ENCODE assay signal across 13 mouse cellular contexts in genomic region chr11:115752653-115753052, GRCm38 (mm10). TPM values are rescaled to one million over a fixed set of nuclear protein-coding genes. Genes with fewer than 3 reads are reported as not detected.
DNase-seq lines count a peak whose midpoint lies in the region; ATAC-seq and TF ChIP-seq lines count a peak whose summit lies in the region.
"Had no signal": no experiment of that assay in that cellular context is flagged by ENCODE, and none has a peak within 500 bp of the region (broad histone marks: within the 10 kb centered on the region; RNA-seq: fewer than 3 reads in every experiment).

No protein-coding gene starts in this region.

- H3K9ac ChIP-seq in hindbrain, embryonic 12.5 days: no peak overlapping the region
- H3K9ac ChIP-seq in hindbrain, postnatal 0 days (replicated peaks; ENCODE audit: low read length): no peak overlapping the region
- no peak overlapping the region for H3K9ac ChIP-seq in midbrain, embryonic 11.5 days (ENCODE audit: low read length)
- H3K9ac ChIP-seq in midbrain, embryonic 15.5 days: no peak overlapping the region
- H3K9ac ChIP-seq in forebrain, embryonic 16.5 days (replicated peaks; ENCODE audit: low read depth, low read length): no peak overlapping the region
- no peak overlapping the region for H3K9ac ChIP-seq in midbrain, embryonic 14.5 days (replicated peaks; ENCODE audit: low read length)
- H3K9ac ChIP-seq: liver, embryonic 13.5 days had no signal

- ATAC-seq in hindbrain, embryonic 12.5 days (ENCODE audit: low FRiP score): peak; percentile 61
- ATAC-seq in hindbrain, postnatal 0 days: no peak
- ATAC-seq in midbrain, embryonic 11.5 days (ENCODE audit: low FRiP score): no peak
- ATAC-seq in midbrain, embryonic 15.5 days (replicated peaks): no peak
- ATAC-seq in forebrain, embryonic 16.5 days: peak; percentile 71
- ATAC-seq in midbrain, embryonic 14.5 days (ENCODE audit: low FRiP score, low TSS enrichment): no peak
- ATAC-seq: CD4-positive, CD25-positive, alpha-beta regulatory T cell, adult 4 months had no signal

- WGBS in hindbrain, embryonic 12.5 days: 37% methylated on average over 7 of the region's 7 CpGs
- WGBS in hindbrain, postnatal 0 days: 19% methylated on average over 7 of the region's 7 CpGs
- WGBS in midbrain, embryonic 11.5 days: 47% methylated on average over 7 of the region's 7 CpGs
- 30% methylated on average over 7 of the region's 7 CpGs for WGBS in midbrain, embryonic 15.5 days
- WGBS in forebrain, embryonic 16.5 days: 33% methylated on average over 7 of the region's 7 CpGs
- 19% methylated on average over 7 of the region's 7 CpGs for WGBS in midbrain, embryonic 14.5 days

- no peak overlapping the region for H3K4me3 ChIP-seq in hindbrain, embryonic 12.5 days
- no peak overlapping the region for H3K4me3 ChIP-seq in hindbrain, postnatal 0 days (ENCODE audit: low read length)
- no peak overlapping the region for H3K4me3 ChIP-seq in midbrain, embryonic 11.5 days (ENCODE audit: low read depth, low read length)
- H3K4me3 ChIP-seq in midbrain, embryonic 15.5 days: no peak overlapping the region
- H3K4me3 ChIP-seq in forebrain, embryonic 16.5 days (replicated peaks; ENCODE audit: low read length): no peak overlapping the region
- H3K4me3 ChIP-seq in midbrain, embryonic 14.5 days (replicated peaks; ENCODE audit: low read depth, low read length): no peak overlapping the region
- H3K4me3 ChIP-seq: liver, embryonic 13.5 days; megakaryocyte, embryonic 14.5 days had no signal

- TF ChIP-seq CTCF in hindbrain, postnatal 0 days (IDR thresholded peaks at IDR 0.05; ENCODE audit: low read depth): no peak

- H3K36me3 ChIP-seq in hindbrain, embryonic 12.5 days: no peaks in the 10 kb centered on the region
- no peaks in the 10 kb centered on the region for H3K36me3 ChIP-seq in hindbrain, postnatal 0 days (ENCODE audit: insufficient read depth, low read length)
- H3K36me3 ChIP-seq in midbrain, embryonic 11.5 days (ENCODE audit: control insufficient read depth, insufficient read depth, low read length): no peaks in the 10 kb centered on the region
- H3K36me3 ChIP-seq in midbrain, embryonic 15.5 days (replicated peaks): no peaks in the 10 kb centered on the region
- no peaks in the 10 kb centered on the region for H3K36me3 ChIP-seq in forebrain, embryonic 16.5 days (ENCODE audit: control insufficient read depth, insufficient read depth)
- H3K36me3 ChIP-seq in midbrain, embryonic 14.5 days (ENCODE audit: control insufficient read depth, insufficient read depth, low read length): no peaks in the 10 kb centered on the region
- H3K36me3 ChIP-seq: liver, embryonic 13.5 days had no signal

- H3K4me1 ChIP-seq in hindbrain, embryonic 12.5 days: 0 out of 2 replicates have a peak, but pooled peaks cover 7% of the 10 kb centered on the region
- H3K4me1 ChIP-seq in hindbrain, postnatal 0 days (ENCODE audit: insufficient read depth, low read length): no peaks in the 10 kb centered on the region
- 0 out of 2 replicates have a peak, but pooled peaks cover 2% of the 10 kb centered on the region for H3K4me1 ChIP-seq in midbrain, embryonic 11.5 days (ENCODE audit: control insufficient read depth, insufficient read depth, low read length)
- peaks cover 4% of the 10 kb centered on the region for H3K4me1 ChIP-seq in midbrain, embryonic 15.5 days
- peaks cover 4% of the 10 kb centered on the region; the same call in 1 of the 2 replicates for H3K4me1 ChIP-seq in forebrain, embryonic 16.5 days (replicated peaks; ENCODE audit: control insufficient read depth, insufficient read depth, low read length)
- H3K4me1 ChIP-seq in midbrain, embryonic 14.5 days (ENCODE audit: control insufficient read depth, insufficient read depth, low read length): no peaks in the 10 kb centered on the region

- no peak for DNase-seq in hindbrain, postnatal 0 days (ENCODE audit: low spot score)
- DNase-seq in midbrain, embryonic 11.5 days (ENCODE audit: low spot score, missing footprints): peak; percentile 89
- peak; percentile 40 for DNase-seq in midbrain, embryonic 14.5 days
- DNase-seq in layer of hippocampus, adult 9-10 months (ENCODE audit: low spot score): no peak
- DNase-seq: adrenal gland, postnatal 10 days; cerebellum, adult 8-10 months; liver, embryonic 13.5 days had no signal

- no peaks in the 10 kb centered on the region for H3K9me3 ChIP-seq in hindbrain, embryonic 12.5 days (replicated peaks)
- no peaks in the 10 kb centered on the region for H3K9me3 ChIP-seq in hindbrain, postnatal 0 days (ENCODE audit: low read length)
- no peaks in the 10 kb centered on the region for H3K9me3 ChIP-seq in midbrain, embryonic 11.5 days (ENCODE audit: control insufficient read depth, low read length)
- H3K9me3 ChIP-seq in midbrain, embryonic 15.5 days: no peaks in the 10 kb centered on the region
- H3K9me3 ChIP-seq in forebrain, embryonic 16.5 days (ENCODE audit: control insufficient read depth, low read length): no peaks in the 10 kb centered on the region
- no peaks in the 10 kb centered on the region for H3K9me3 ChIP-seq in midbrain, embryonic 14.5 days (ENCODE audit: control insufficient read depth, low read length)
- H3K9me3 ChIP-seq: liver, embryonic 13.5 days; megakaryocyte, embryonic 14.5 days had no signal

- no peak overlapping the region for H3K4me2 ChIP-seq in hindbrain, embryonic 12.5 days (replicated peaks)
- no peak overlapping the region for H3K4me2 ChIP-seq in hindbrain, postnatal 0 days (ENCODE audit: low read depth, low read length)
- no peak overlapping the region for H3K4me2 ChIP-seq in midbrain, embryonic 11.5 days
- H3K4me2 ChIP-seq in midbrain, embryonic 15.5 days: no peak overlapping the region
- H3K4me2 ChIP-seq in forebrain, embryonic 16.5 days (ENCODE audit: low read length): no peak overlapping the region
- no peak overlapping the region for H3K4me2 ChIP-seq in midbrain, embryonic 14.5 days (ENCODE audit: low read length)
- H3K4me2 ChIP-seq: heart, embryonic 11.5 days; liver, embryonic 13.5 days had no signal

- H3K27ac ChIP-seq in hindbrain, embryonic 12.5 days: peak overlapping the region; percentile 52; the same call in 1 of the 2 replicates
- H3K27ac ChIP-seq in hindbrain, postnatal 0 days: no peak overlapping the region
- no peak overlapping the region for H3K27ac ChIP-seq in midbrain, embryonic 11.5 days (ENCODE audit: low read depth, low read length)
- no peak overlapping the region for H3K27ac ChIP-seq in midbrain, embryonic 15.5 days
- no peak overlapping the region for H3K27ac ChIP-seq in forebrain, embryonic 16.5 days (ENCODE audit: low read length)
- H3K27ac ChIP-seq in midbrain, embryonic 14.5 days (replicated peaks; ENCODE audit: low read depth, low read length): no peak overlapping the region
- H3K27ac ChIP-seq: liver, embryonic 13.5 days had no signal

- no peaks in the 10 kb centered on the region for H3K27me3 ChIP-seq in hindbrain, embryonic 12.5 days
- no peaks in the 10 kb centered on the region for H3K27me3 ChIP-seq in hindbrain, postnatal 0 days (ENCODE audit: insufficient read depth, low read length)
- no peaks in the 10 kb centered on the region for H3K27me3 ChIP-seq in midbrain, embryonic 11.5 days (ENCODE audit: control insufficient read depth, insufficient read depth, low read length)
- no peaks in the 10 kb centered on the region for H3K27me3 ChIP-seq in midbrain, embryonic 15.5 days (replicated peaks)
- no peaks in the 10 kb centered on the region for H3K27me3 ChIP-seq in forebrain, embryonic 16.5 days (replicated peaks; ENCODE audit: control insufficient read depth, insufficient read depth, low read length)
- H3K27me3 ChIP-seq in midbrain, embryonic 14.5 days (ENCODE audit: control insufficient read depth, insufficient read depth, low read length): no peaks in the 10 kb centered on the region

RNA-seq across cellular contexts. Expression of gene Tmem94, which starts 12.6 kb away (rescaled TPM):
- polyA plus RNA-seq in hindbrain, embryonic 12.5 days (2016; fragmentation: Nextera tagmentation; extraction: Ambion mirVana): 41.6 and 42.1 TPM in 2 replicates
- total RNA-seq in hindbrain, postnatal 0 days (2014; rRNA removed): 42.4 and 42.6 TPM in 2 replicates
- polyA plus RNA-seq in hindbrain, postnatal 0 days (2015; fragmentation: Nextera tagmentation; extraction: Ambion mirVana): 12.5 and 16.1 TPM in 2 replicates
- 15.1 and 16.7 TPM in 2 replicates for polyA plus RNA-seq in midbrain, embryonic 11.5 days (2014; fragmentation: Nextera tagmentation; extraction: Ambion mirVana)
- 28.4 and 31.0 TPM in 2 replicates for polyA plus RNA-seq in midbrain, embryonic 15.5 days (2015; fragmentation: Nextera tagmentation; extraction: Ambion mirVana)
- polyA plus RNA-seq in forebrain, embryonic 16.5 days (2015; fragmentation: Nextera tagmentation; extraction: Ambion mirVana): 29.1 and 29.8 TPM in 2 replicates
- polyA plus RNA-seq in midbrain, embryonic 14.5 days (2014; fragmentation: Nextera tagmentation; extraction: Ambion mirVana): 15.2 and 20.9 TPM in 2 replicates

RNA-seq across cellular contexts. Expression of gene Grb2, which starts 44.3 kb away (rescaled TPM):
- 151 and 164 TPM in 2 replicates for polyA plus RNA-seq in hindbrain, embryonic 12.5 days (2016; fragmentation: Nextera tagmentation; extraction: Ambion mirVana)
- 68.0 and 76.6 TPM in 2 replicates for total RNA-seq in hindbrain, postnatal 0 days (2014; rRNA removed)
- polyA plus RNA-seq in hindbrain, postnatal 0 days (2015; fragmentation: Nextera tagmentation; extraction: Ambion mirVana): 139 and 159 TPM in 2 replicates
- polyA plus RNA-seq in midbrain, embryonic 11.5 days (2014; fragmentation: Nextera tagmentation; extraction: Ambion mirVana): 74.3 and 77.7 TPM in 2 replicates
- 173 and 176 TPM in 2 replicates for polyA plus RNA-seq in midbrain, embryonic 15.5 days (2015; fragmentation: Nextera tagmentation; extraction: Ambion mirVana)
- polyA plus RNA-seq in forebrain, embryonic 16.5 days (2015; fragmentation: Nextera tagmentation; extraction: Ambion mirVana): 188 and 194 TPM in 2 replicates
- polyA plus RNA-seq in midbrain, embryonic 14.5 days (2014; fragmentation: Nextera tagmentation; extraction: Ambion mirVana): 113 and 135 TPM in 2 replicates

Comparison
In these comparisons a context has a peak if more than half of its experiments do, and no peak if none do; other contexts are left out.
1. ATAC-seq: peak in hindbrain, embryonic 12.5 days (single experiment) and forebrain, embryonic 16.5 days (single experiment); none in hindbrain, postnatal 0 days (single experiment), midbrain, embryonic 11.5 days (single experiment), midbrain, embryonic 15.5 days (single experiment) and midbrain, embryonic 14.5 days (single experiment).
2. DNase-seq: peak in midbrain, embryonic 11.5 days (single experiment) and midbrain, embryonic 14.5 days (single experiment); none in hindbrain, postnatal 0 days (single experiment) and layer of hippocampus, adult 9-10 months (single experiment).